Mouse (Mus musculus) intestine, embryonic 14.5 days (tissue): Measurements from ENCODE around the gene Smu1. TPM values are rescaled to one million over a fixed set of nuclear protein-coding genes. Genes with fewer than 3 reads are reported as not detected.

Experiments
- ATAC-seq: fragments of 200-750 bp; cut with Nextera tagmentation; replicated peaks from 2 replicates; pipeline ENCODE4 v1.8.0; 2017; ENCODE audit warnings: low read depth, moderate number of reproducible peaks, moderate TSS enrichment, moderate library complexity; ENCODE audit not compliant: low FRiP score, low TSS enrichment
- DNase-seq: peaks from one replicate; pipeline ENCODE4 v3.0.0-alpha.2; 2018; ENCODE audit warnings: low spot score
- H3K27ac ChIP-seq: fragments of 300-500 bp; sonication (generic); 2 replicates; pipeline ENCODE4 v1.5.1; 2014; ENCODE audit warnings: low read depth, mild to moderate bottlenecking, control low read depth
- H3K27me3 ChIP-seq: fragments of 300-500 bp; sonication (generic); replicated peaks from 2 replicates; pipeline ENCODE4 v1.6.1; 2014; ENCODE audit warnings: low read length, control low read depth; ENCODE audit not compliant: control insufficient read depth, insufficient read depth
- H3K36me3 ChIP-seq: fragments of 300-500 bp; sonication (generic); 2 replicates; pipeline ENCODE4 v1.6.1; 2014; ENCODE audit warnings: low read length, control low read depth; ENCODE audit not compliant: control insufficient read depth, insufficient read depth
- H3K4me1 ChIP-seq: fragments of 300-500 bp; sonication (generic); replicated peaks from 2 replicates; pipeline ENCODE4 v1.6.1; 2014; ENCODE audit warnings: low read length, control low read depth, mixed read lengths; ENCODE audit not compliant: control insufficient read depth, insufficient read depth
- H3K4me2 ChIP-seq: fragments of 300-500 bp; sonication (generic); 2 replicates; pipeline ENCODE4 v1.6.1; 2014; ENCODE audit warnings: low read length
- H3K4me3 ChIP-seq: fragments of 300-500 bp; sonication (generic); 2 replicates; pipeline ENCODE4 v1.5.1; 2014; ENCODE audit warnings: low read depth, low read length, control low read depth, mixed read lengths
- H3K9ac ChIP-seq: fragments of 300-500 bp; sonication (generic); 2 replicates; pipeline ENCODE4 v1.6.1; 2014; ENCODE audit warnings: mild to moderate bottlenecking, low read length
- H3K9me3 ChIP-seq: fragments of 300-500 bp; sonication (generic); 2 replicates; pipeline ENCODE4 v1.6.1; 2016; ENCODE audit warnings: low read length, control low read depth; ENCODE audit not compliant: control insufficient read depth
- WGBS: fragments of 180-500 bp; shearing (Covaris S2); extraction: QIAGEN DNeasy Blood & Tissue Kit; methylation state at CpG from one replicate; pipeline ENCODE4 v1.1.7; 2014; 5-methylcytosine and 5-hydroxymethylcytosine counted together
- microRNA counts: library from miRNA; unstranded; fragments of <30 nt; microRNA quantifications from one replicate; lab custom pipeline; 2016
- microRNA-seq: library from miRNA; unstranded; fragments of <30 nt; microRNA quantifications from one replicate; pipeline ENCODE4, GENCODE M21; 2016
- polyA plus RNA-seq: library from polyadenylated mRNA; unstranded; fragments of >200 nt; fragmentation: Nextera tagmentation; extraction: Ambion mirVana; gene quantifications from 2 replicates; pipeline ENCODE4 v1.2.1, GENCODE M21; 2014

Smu1 gene
- polyA plus RNA-seq, 1 experiment from 2014 or later = 155 TPM

- no peak overlapping the region for H3K9ac ChIP-seq
- no peaks in the 10 kb centered on the region for H3K27me3 ChIP-seq
- no peak for ATAC-seq
- no peak overlapping the region for H3K4me2 ChIP-seq
- H3K36me3 ChIP-seq = peaks cover 12% of the 10 kb centered on the region
- peaks cover 11% of the 10 kb centered on the region for H3K4me1 ChIP-seq
- WGBS = 72% methylated on average over 8 of the region's 8 CpGs
- H3K9me3 ChIP-seq = no peaks in the 10 kb centered on the region
- H3K4me3 ChIP-seq = no peak overlapping the region
- no peak for DNase-seq
- 0 out of 2 replicates have a peak overlapping the region, but pooled peaks have one; percentile 18 for H3K27ac ChIP-seq
These were observed 57.5 kb downstream of the Smu1 start for GRCm38 (mm10) chr4:40700216-40700615.

- Histone ChIP-seq H3K9ac (no peak overlapping the region), H3K4me3 (no peak overlapping the region), H3K9me3 (no peaks in the 10 kb centered on the region), H3K27ac (no peak overlapping the region), H3K4me1 (peaks cover 4% of the 10 kb centered on the region), H3K36me3 (peaks cover 41% of the 10 kb centered on the region), H3K4me2 (no peak overlapping the region), H3K27me3 (no peaks in the 10 kb centered on the region)
- ATAC-seq (no peak), DNase-seq (no peak)
- 82% methylated on average over 7 of the region's 7 CpGs for WGBS
These were observed 60.7 kb downstream of the Smu1 start for GRCm38 (mm10) chr4:40697059-40697458.

GRCm38 (mm10) chr4:40691100-40691499 is 66.6 kb downstream of the Smu1 start:
- no peaks in the 10 kb centered on the region for H3K9me3 ChIP-seq
- H3K4me3 ChIP-seq = no peak overlapping the region
- no peak overlapping the region for H3K9ac ChIP-seq
- DNase-seq (no peak), ATAC-seq (no peak)
- no peak overlapping the region for H3K27ac ChIP-seq
- H3K4me2 ChIP-seq = no peak overlapping the region
- WGBS = 86% methylated on average over 11 of the region's 11 CpGs
- H3K4me1 ChIP-seq = no peaks in the 10 kb centered on the region
- no peaks in the 10 kb centered on the region for H3K27me3 ChIP-seq
- H3K36me3 ChIP-seq = peaks cover 80% of the 10 kb centered on the region

MicroRNAs encoded within 50 kb of the gene (microRNA counts, 519-probe panel; counts per million panel counts)
- microRNA mmu-miR-207 (lab: Ali Mortazavi, UCI) = not detected

Small RNA genes lying within 50 kb of the gene (microRNA-seq; reads per million reads assigned to microRNA genes)
- gene Mir207 = not detected

Other genes starting within 250 kb of the Smu1 start
- 24.3 and 27.3 TPM in 2 replicates for gene Aptx, start 54.7 kb downstream of the Smu1 start, polyA plus RNA-seq
- 338 and 347 TPM in 2 replicates for gene Dnaja1, start 35.8 kb downstream of the Smu1 start, polyA plus RNA-seq
- gene B4galt1, start 96.1 kb upstream of the Smu1 start, polyA plus RNA-seq = 36.7 and 37.9 TPM in 2 replicates
- gene Spink4, start 162.1 kb upstream of the Smu1 start, polyA plus RNA-seq = 33.9 and 76.7 TPM in 2 replicates
- 195 and 197 TPM in 2 replicates for gene Bag1, start 190.4 kb upstream of the Smu1 start, polyA plus RNA-seq
- gene Chmp5, start 190.5 kb upstream of the Smu1 start, polyA plus RNA-seq = 82.1 and 85.8 TPM in 2 replicates
- gene Nfx1, start 213.0 kb upstream of the Smu1 start, polyA plus RNA-seq = 94.7 and 102 TPM in 2 replicates